Mouse (Mus musculus) cerebellum, postnatal 36 days (tissue): ENCODE data around the gene Pusl1.

Experiments used
- DNase-seq, 2 experiments: peaks; one replicate each; pipeline ENCODE4 v3.0.0; 2021 to 2022; ENCODE audit warnings: mixed read lengths in 2 of 2

Gene Pusl1

GRCm38 (mm10) chr4:155886330-155886729 is 5.3 kb downstream of the Pusl1 start:
- no peak for DNase-seq

- no peak for DNase-seq
Measured at GRCm38 (mm10) chr4:155883587-155883986, 8.0 kb downstream of the Pusl1 start.

GRCm38 (mm10) chr4:155871404-155871803 is 20.2 kb downstream of the Pusl1 start:
- no peak for DNase-seq

- DNase-seq, result peak; percentile 95 to 96
Measured at GRCm38 (mm10) chr4:155869317-155870033, 22.1 kb downstream of the Pusl1 start, which contains the start of the genes Cptp and Ints11. Cptp (minus strand) TSS chr4:155869440. Ints11 (plus strand) TSS chr4:155869546.

GRCm38 (mm10) chr4:155868614-155869298 is 22.8 kb downstream of the Pusl1 start:
- DNase-seq, result peak in 1 of 2 experiments; percentile 38

GRCm38 (mm10) chr4:155863001-155863400 is 28.6 kb downstream of the Pusl1 start, which contains the start of gene Tas1r3:
Tas1r3 (minus strand) TSS chr4:155863362.
- DNase-seq, result no peak

GRCm38 (mm10) chr4:155861787-155862186 is 29.8 kb downstream of the Pusl1 start:
- DNase-seq, result no peak

- DNase-seq, result no peak
Measured at GRCm38 (mm10) chr4:155859318-155859717, 32.3 kb downstream of the Pusl1 start.

- no peak for DNase-seq
Measured at GRCm38 (mm10) chr4:155856881-155857280, 34.7 kb downstream of the Pusl1 start.

- peak in 1 of 2 experiments; percentile 40 for DNase-seq
Measured at GRCm38 (mm10) chr4:155856071-155856470, 35.5 kb downstream of the Pusl1 start.

- no peak for DNase-seq
Measured at GRCm38 (mm10) chr4:155854991-155855390, 36.6 kb downstream of the Pusl1 start.

GRCm38 (mm10) chr4:155853421-155853820 is 38.2 kb downstream of the Pusl1 start:
- no peak for DNase-seq

GRCm38 (mm10) chr4:155851951-155852411 is 39.6 kb downstream of the Pusl1 start:
- DNase-seq, result peak; percentile 54 to 64

- no peak for DNase-seq
Measured at GRCm38 (mm10) chr4:155851368-155851767, 40.2 kb downstream of the Pusl1 start.

GRCm38 (mm10) chr4:155849792-155850451 is 41.7 kb downstream of the Pusl1 start:
- no peak for DNase-seq

- no peak for DNase-seq
Measured at GRCm38 (mm10) chr4:155849391-155849790, 42.2 kb downstream of the Pusl1 start.

- DNase-seq, result no peak
Measured at GRCm38 (mm10) chr4:155848434-155849095, 43.0 kb downstream of the Pusl1 start.

GRCm38 (mm10) chr4:155847591-155848352 is 43.8 kb downstream of the Pusl1 start:
- DNase-seq, result peak; percentile 46 to 47

- peak; percentile 94 to 97 for DNase-seq
Measured at GRCm38 (mm10) chr4:155846871-155847578, 44.6 kb downstream of the Pusl1 start, which contains the start of gene Dvl1. Dvl1 (plus strand) TSS chr4:155847402.

GRCm38 (mm10) chr4:155843231-155843630 is 48.4 kb downstream of the Pusl1 start:
- no peak for DNase-seq

GRCm38 (mm10) chr4:155841651-155842270 is 49.8 kb downstream of the Pusl1 start:
- peak in 1 of 2 experiments; percentile 36 for DNase-seq
